Mouse (Mus musculus) midbrain, embryonic 13.5 days (tissue): ENCODE results near the gene Sost. TPM values are rescaled to one million over a fixed set of nuclear protein-coding genes. Genes with fewer than 3 reads are reported as not detected.

Experiments
- ATAC-seq: fragments of 200-750 bp; cut with Nextera tagmentation; 2 replicates; pipeline ENCODE4 v1.8.0; 2017; ENCODE audit warnings: mild to moderate bottlenecking, moderate TSS enrichment, moderate library complexity
- H3K27ac ChIP-seq: fragments of 300-500 bp; sonication (generic); 2 replicates; pipeline ENCODE4 v1.5.1; 2015; ENCODE audit warnings: inconsistent platforms, mild to moderate bottlenecking, moderate library complexity
- H3K27me3 ChIP-seq: fragments of 300-500 bp; sonication (generic); 2 replicates; pipeline ENCODE4 v1.6.1; 2015; ENCODE audit warnings: mild to moderate bottlenecking, inconsistent platforms
- H3K36me3 ChIP-seq: fragments of 300-500 bp; sonication (generic); 2 replicates; pipeline ENCODE4 v1.6.1; 2015; ENCODE audit warnings: mild to moderate bottlenecking, inconsistent platforms
- H3K4me1 ChIP-seq: fragments of 300-500 bp; sonication (generic); replicated peaks from 2 replicates; pipeline ENCODE4 v1.6.1; 2015; ENCODE audit warnings: inconsistent platforms
- H3K4me2 ChIP-seq: fragments of 300-500 bp; sonication (generic); replicated peaks from 2 replicates; pipeline ENCODE4 v1.6.1; 2015; ENCODE audit warnings: moderate library complexity, mild to moderate bottlenecking, inconsistent platforms
- H3K4me3 ChIP-seq: fragments of 300-500 bp; sonication (generic); replicated peaks from 2 replicates; pipeline ENCODE4 v1.5.1; 2015; ENCODE audit warnings: mild to moderate bottlenecking, inconsistent platforms
- H3K9ac ChIP-seq: fragments of 300-500 bp; sonication (generic); replicated peaks from 2 replicates; pipeline ENCODE4 v1.6.1; 2015; ENCODE audit warnings: mild to moderate bottlenecking, inconsistent platforms
- H3K9me3 ChIP-seq: fragments of 300-500 bp; sonication (generic); 2 replicates; pipeline ENCODE4 v1.6.1; 2016; ENCODE audit warnings: mild to moderate bottlenecking, inconsistent platforms
- WGBS: fragments of 180-500 bp; shearing (Covaris S2); methylation state at CpG from one replicate; pipeline ENCODE4 v1.1.7; 2015; 5-methylcytosine and 5-hydroxymethylcytosine counted together
- polyA plus RNA-seq: library from polyadenylated mRNA; unstranded; fragments of >200 nt; fragmentation: Nextera tagmentation; extraction: Ambion mirVana; gene quantifications from 2 replicates; pipeline ENCODE4 v1.2.1, GENCODE M21; 2015

Sost gene
- polyA plus RNA-seq, 1 experiment from 2014 or later = 0.07 TPM

DNA sequence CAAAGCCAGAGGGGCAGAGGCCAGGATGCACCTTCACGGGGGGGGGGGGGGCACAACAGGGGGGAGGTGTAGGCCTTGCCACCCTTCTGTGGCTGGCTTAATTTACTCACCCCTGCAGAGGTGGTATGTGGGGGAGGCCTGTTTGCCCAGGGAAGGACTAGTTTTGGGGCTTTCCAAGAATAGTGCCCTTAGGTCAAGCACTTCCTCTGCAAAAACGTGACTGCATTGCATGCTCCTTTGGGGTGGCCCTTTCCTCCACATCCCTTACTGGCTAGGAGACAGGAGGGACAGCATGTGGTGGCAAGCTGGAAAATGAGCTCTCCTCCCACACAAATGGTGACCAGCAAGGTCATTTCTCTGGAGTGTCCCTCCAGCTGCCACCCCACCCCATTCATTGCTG lies 1.3 kb downstream of the Sost start:
- no peaks in the 10 kb centered on the region for H3K9me3 ChIP-seq
- no peak for ATAC-seq
- no peaks in the 10 kb centered on the region for H3K36me3 ChIP-seq
- whole genome bisulfite sequencing = 9% methylated on average over 2 of the region's 2 CpGs
- H3K4me2 ChIP-seq = no peak overlapping the region
- H3K9ac ChIP-seq = no peak overlapping the region
- H3K27ac ChIP-seq = no peak overlapping the region
- H3K27me3 ChIP-seq = peaks cover 78% of the 10 kb centered on the region
- H3K4me3 ChIP-seq = no peak overlapping the region
- H3K4me1 ChIP-seq = peaks cover 41% of the 10 kb centered on the region

- peak overlapping the region; percentile 90; the same call in 1 of the 2 replicates for H3K4me2 ChIP-seq
- no peak for ATAC-seq
These were observed 2.2 kb downstream of the Sost start for GRCm38 (mm10) chr11:101964647-101965046.

GRCm38 (mm10) chr11:101963473-101964291 lies 3.1 kb downstream of the Sost start:
- H3K4me2 ChIP-seq = peak overlapping the region; percentile 90
- ATAC-seq = peak; percentile 51
- peak overlapping the region; percentile 59 for H3K4me3 ChIP-seq
- H3K27ac ChIP-seq = no peak overlapping the region
- H3K36me3 ChIP-seq = no peaks in the 10 kb centered on the region
- H3K9me3 ChIP-seq = no peaks in the 10 kb centered on the region
- peak overlapping the region; percentile 70 for H3K9ac ChIP-seq
- peaks cover 41% of the 10 kb centered on the region for H3K4me1 ChIP-seq
- WGBS = under 1% methylated on average over 78 of the region's 78 CpGs
- peaks cover 94% of the 10 kb centered on the region for H3K27me3 ChIP-seq

More at GRCm38 (mm10) chr11:101964647-101965046, 2.2 kb downstream of the Sost start:
- no peak overlapping the region for H3K27ac ChIP-seq
- H3K27me3 ChIP-seq = peaks cover 87% of the 10 kb centered on the region
- H3K4me1 ChIP-seq = peaks cover 41% of the 10 kb centered on the region
- H3K9ac ChIP-seq = no peak overlapping the region
- WGBS = 3% methylated on average over 8 of the region's 8 CpGs
- peak overlapping the region; percentile 59; the same call in 1 of the 2 replicates for H3K4me3 ChIP-seq
- H3K9me3 ChIP-seq = no peaks in the 10 kb centered on the region
- H3K36me3 ChIP-seq = no peaks in the 10 kb centered on the region

DNA sequence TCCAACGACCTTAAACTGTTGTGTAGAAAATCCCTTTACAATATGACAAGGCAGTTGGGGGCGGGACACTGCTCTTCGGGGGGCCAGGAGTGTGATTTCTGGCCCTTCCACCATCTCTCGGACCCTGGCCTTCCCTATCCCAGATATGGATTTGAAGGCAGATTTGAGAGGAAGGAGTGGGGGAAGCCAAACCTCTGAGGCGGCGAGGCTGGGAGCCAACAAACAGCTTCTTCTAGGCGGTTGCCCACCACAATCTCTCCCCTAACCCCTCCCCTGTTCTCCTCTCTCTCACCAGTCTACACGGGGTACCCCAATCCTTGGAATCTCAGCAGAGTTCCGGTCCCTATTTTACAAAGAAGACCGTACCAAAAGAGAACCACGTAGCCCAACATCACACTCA lies 3.8 kb downstream of the Sost start:
- peak overlapping the region; percentile 70; the same call in 1 of the 2 replicates for H3K9ac ChIP-seq
- no peaks in the 10 kb centered on the region for H3K36me3 ChIP-seq
- peak overlapping the region; percentile 90 for H3K4me2 ChIP-seq
- H3K4me3 ChIP-seq = peak overlapping the region; percentile 59
- no peak overlapping the region for H3K27ac ChIP-seq
- 2% methylated on average over 11 of the region's 11 CpGs for WGBS
- H3K4me1 ChIP-seq = peaks cover 34% of the 10 kb centered on the region
- 0 out of 2 replicates have a peak, but pooled peaks have one; percentile 29 for ATAC-seq
- no peaks in the 10 kb centered on the region for H3K9me3 ChIP-seq
- peaks cover 90% of the 10 kb centered on the region for H3K27me3 ChIP-seq

DNA sequence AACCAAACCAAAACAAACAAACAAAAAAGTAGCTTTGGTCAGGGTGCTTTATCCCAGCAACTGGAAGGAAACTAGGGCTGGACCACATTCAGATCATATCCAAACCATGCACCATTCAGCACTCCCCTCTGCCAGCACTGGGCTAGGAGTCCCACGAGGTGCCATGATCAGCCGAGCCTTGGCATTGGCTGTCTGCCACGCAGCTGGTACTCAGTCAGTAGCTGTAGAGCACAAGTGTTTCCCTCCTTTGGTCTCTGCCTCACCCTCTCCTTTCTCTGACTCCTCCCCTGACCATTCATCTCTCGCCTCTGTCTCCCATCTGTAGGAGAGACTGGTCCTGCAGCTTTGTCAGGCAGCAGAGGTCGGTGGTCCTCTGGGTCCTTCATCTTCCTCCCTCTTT lies 9.3 kb downstream of the Sost start:
- no peak overlapping the region for H3K9ac ChIP-seq
- 69% methylated on average over 5 of the region's 5 CpGs for WGBS
- no peak overlapping the region for H3K27ac ChIP-seq
- no peak for ATAC-seq
- H3K36me3 ChIP-seq = no peaks in the 10 kb centered on the region
- no peak overlapping the region for H3K4me3 ChIP-seq
- H3K9me3 ChIP-seq = no peaks in the 10 kb centered on the region
- H3K4me2 ChIP-seq = no peak overlapping the region
- H3K4me1 ChIP-seq = peaks cover 9% of the 10 kb centered on the region
- H3K27me3 ChIP-seq = peaks cover 52% of the 10 kb centered on the region

- WGBS = 79% methylated on average over 4 of the region's 4 CpGs
- Histone ChIP-seq H3K27me3 (peaks cover 36% of the 10 kb centered on the region), H3K9me3 (no peaks in the 10 kb centered on the region), H3K4me3 (no peak overlapping the region), H3K4me1 (peaks cover 14% of the 10 kb centered on the region), H3K36me3 (no peaks in the 10 kb centered on the region), H3K9ac (no peak overlapping the region), H3K27ac (no peak overlapping the region), H3K4me2 (no peak overlapping the region)
- ATAC-seq = no peak
These were observed 13.4 kb downstream of the Sost start for GRCm38 (mm10) chr11:101953441-101953840.

GRCm38 (mm10) chr11:101952541-101953341 lies 14.1 kb downstream of the Sost start:
- no peaks in the 10 kb centered on the region for H3K9me3 ChIP-seq
- WGBS = 19% methylated on average over 24 of the region's 24 CpGs
- no peak for ATAC-seq
- H3K9ac ChIP-seq = no peak overlapping the region
- H3K4me2 ChIP-seq = peak overlapping the region; percentile 33
- H3K4me1 ChIP-seq = peaks cover 14% of the 10 kb centered on the region
- H3K27me3 ChIP-seq = peaks cover 36% of the 10 kb centered on the region
- no peak overlapping the region for H3K4me3 ChIP-seq
- H3K27ac ChIP-seq = no peak overlapping the region
- no peaks in the 10 kb centered on the region for H3K36me3 ChIP-seq

DNA sequence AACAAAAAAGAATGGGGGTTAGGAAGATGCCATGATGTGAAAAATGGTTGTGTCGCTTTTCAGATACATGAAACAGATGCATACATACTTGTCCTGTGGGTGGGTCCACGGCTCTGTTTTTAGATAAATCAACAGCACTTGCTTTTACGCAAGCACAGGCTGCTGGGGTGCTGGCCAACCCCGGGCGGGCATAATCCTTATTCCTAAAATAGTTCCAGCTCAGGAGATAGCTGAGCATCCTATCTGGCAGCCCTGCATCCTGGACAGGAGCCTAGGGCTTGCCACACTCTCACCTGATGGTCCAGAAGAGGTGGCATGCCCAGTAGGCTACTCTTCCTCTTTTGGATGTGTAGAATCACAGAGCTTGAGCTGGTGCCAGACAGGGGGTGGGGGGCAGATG lies 16.8 kb downstream of the Sost start:
- H3K9ac ChIP-seq = no peak overlapping the region
- H3K27me3 ChIP-seq = peaks cover 35% of the 10 kb centered on the region

DNA sequence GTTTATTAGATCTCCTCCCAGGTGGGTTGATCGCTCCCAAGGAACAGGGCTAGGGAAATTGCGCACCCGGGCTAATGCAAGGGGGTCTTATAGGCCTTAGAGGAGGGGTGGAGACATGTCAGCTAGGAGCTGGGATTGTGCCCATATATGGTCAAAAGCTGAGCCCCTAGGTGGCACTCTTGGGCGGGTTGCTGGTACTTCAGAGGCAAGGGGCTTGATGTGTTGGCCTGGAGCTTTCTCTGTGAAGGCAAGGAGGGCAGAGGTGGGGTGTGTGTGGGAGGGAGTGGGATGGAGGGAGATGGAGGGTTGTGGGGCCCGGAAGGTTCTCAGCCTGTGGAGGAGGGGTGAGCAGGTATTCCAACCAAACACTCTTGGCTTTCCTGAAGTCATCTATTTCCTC lies 20.3 kb downstream of the Sost start:
- ATAC-seq = peak; percentile 48; the same call in 1 of the 2 replicates
- 24% methylated on average over 5 of the region's 5 CpGs for WGBS
- Histone ChIP-seq H3K27me3 (peaks cover 11% of the 10 kb centered on the region), H3K9ac (no peak overlapping the region), H3K4me2 (no peak overlapping the region), H3K4me1 (no peaks in the 10 kb centered on the region), H3K36me3 (no peaks in the 10 kb centered on the region), H3K27ac (0 out of 2 replicates have a peak overlapping the region, but pooled peaks have one; percentile 14), H3K9me3 (no peaks in the 10 kb centered on the region), H3K4me3 (no peak overlapping the region)

More for the DNA sequence above, 16.8 kb downstream of the Sost start:
- Histone ChIP-seq H3K9me3 (no peaks in the 10 kb centered on the region), H3K36me3 (no peaks in the 10 kb centered on the region), H3K27ac (no peak overlapping the region), H3K4me1 (peaks cover 14% of the 10 kb centered on the region), H3K4me3 (no peak overlapping the region), H3K4me2 (no peak overlapping the region)
- 91% methylated on average over 5 of the region's 5 CpGs for WGBS
- ATAC-seq = no peak

- ATAC-seq = no peak
These were observed 23.8 kb downstream of the Sost start for GRCm38 (mm10) chr11:101943055-101943454.

GRCm38 (mm10) chr11:101937108-101937507 lies 29.7 kb downstream of the Sost start:
- H3K27ac ChIP-seq = 0 out of 2 replicates have a peak overlapping the region, but pooled peaks have one; percentile 3
- peaks cover 34% of the 10 kb centered on the region for H3K27me3 ChIP-seq
- H3K4me2 ChIP-seq = peak overlapping the region; percentile 64
- H3K4me1 ChIP-seq = peaks cover 11% of the 10 kb centered on the region
- H3K9ac ChIP-seq = peak overlapping the region; percentile 65
- peak overlapping the region; percentile 41 for H3K4me3 ChIP-seq
- WGBS = 1% methylated on average over 31 of the region's 32 CpGs
- H3K9me3 ChIP-seq = no peaks in the 10 kb centered on the region
- no peaks in the 10 kb centered on the region for H3K36me3 ChIP-seq
- no peak for ATAC-seq

More at GRCm38 (mm10) chr11:101943055-101943454, 23.8 kb downstream of the Sost start:
- H3K27ac ChIP-seq = no peak overlapping the region
- WGBS = 40% methylated on average over 3 of the region's 3 CpGs
- no peaks in the 10 kb centered on the region for H3K9me3 ChIP-seq
- H3K9ac ChIP-seq = no peak overlapping the region
- H3K4me2 ChIP-seq = no peak overlapping the region
- H3K36me3 ChIP-seq = no peaks in the 10 kb centered on the region
- H3K4me1 ChIP-seq = no peaks in the 10 kb centered on the region
- no peak overlapping the region for H3K4me3 ChIP-seq
- H3K27me3 ChIP-seq = peaks cover 16% of the 10 kb centered on the region

- Histone ChIP-seq H3K4me2 (no peak overlapping the region; the same call in 1 of the 2 replicates), H3K9ac (no peak overlapping the region), H3K36me3 (no peaks in the 10 kb centered on the region), H3K27me3 (peaks cover 34% of the 10 kb centered on the region), H3K27ac (no peak overlapping the region), H3K4me3 (no peak overlapping the region; the same call in 1 of the 2 replicates), H3K4me1 (peaks cover 11% of the 10 kb centered on the region), H3K9me3 (no peaks in the 10 kb centered on the region)
- WGBS = 32% methylated on average over 7 of the region's 7 CpGs
- ATAC-seq = no peak
These were observed 30.4 kb downstream of the Sost start for GRCm38 (mm10) chr11:101936421-101936820.
